Mouse (Mus musculus) hindbrain, embryonic 12.5 days (tissue): ENCODE results near the gene Hand2. TPM values are rescaled to one million over a fixed set of nuclear protein-coding genes. Genes with fewer than 3 reads are reported as not detected.

Experiments
- ATAC-seq: fragments of 200-750 bp; cut with Nextera tagmentation; 2 replicates; pipeline ENCODE4 v1.8.0; 2017; ENCODE audit warnings: moderate TSS enrichment; ENCODE audit not compliant: low FRiP score
- H3K27ac ChIP-seq: fragments of 300-500 bp; sonication (generic); 2 replicates; pipeline ENCODE4 v1.5.1; 2016; ENCODE audit warnings: mild to moderate bottlenecking
- H3K27me3 ChIP-seq: fragments of 300-500 bp; sonication (generic); 2 replicates; pipeline ENCODE4 v1.6.1; 2016; ENCODE audit warnings: mild to moderate bottlenecking
- H3K36me3 ChIP-seq: fragments of 300-500 bp; sonication (generic); 2 replicates; pipeline ENCODE4 v1.6.1; 2016; ENCODE audit warnings: mild to moderate bottlenecking
- H3K4me1 ChIP-seq: fragments of 300-500 bp; sonication (generic); 2 replicates; pipeline ENCODE4 v1.6.1; 2016
- H3K4me2 ChIP-seq: fragments of 300-500 bp; sonication (generic); replicated peaks from 2 replicates; pipeline ENCODE4 v1.6.1; 2016; ENCODE audit warnings: mild to moderate bottlenecking
- H3K4me3 ChIP-seq: fragments of 300-500 bp; sonication (generic); 2 replicates; pipeline ENCODE4 v1.5.1; 2016; ENCODE audit warnings: mild to moderate bottlenecking
- H3K9ac ChIP-seq: fragments of 300-500 bp; sonication (generic); 2 replicates; pipeline ENCODE4 v1.6.1; 2016; ENCODE audit warnings: mild to moderate bottlenecking, moderate library complexity
- H3K9me3 ChIP-seq: fragments of 300-500 bp; sonication (generic); replicated peaks from 2 replicates; pipeline ENCODE4 v1.6.1; 2016; ENCODE audit warnings: mild to moderate bottlenecking
- WGBS: fragments of 180-500 bp; shearing (Covaris S2); methylation state at CpG from one replicate; pipeline ENCODE4 v1.1.7; 2016; 5-methylcytosine and 5-hydroxymethylcytosine counted together
- polyA plus RNA-seq: library from polyadenylated mRNA; unstranded; fragments of >200 nt; fragmentation: Nextera tagmentation; extraction: Ambion mirVana; gene quantifications from 2 replicates; pipeline ENCODE4 v1.2.1, GENCODE M21; 2016

The Hand2 gene
- polyA plus RNA-seq, 1 experiment from 2014 or later: not detected

DNA sequence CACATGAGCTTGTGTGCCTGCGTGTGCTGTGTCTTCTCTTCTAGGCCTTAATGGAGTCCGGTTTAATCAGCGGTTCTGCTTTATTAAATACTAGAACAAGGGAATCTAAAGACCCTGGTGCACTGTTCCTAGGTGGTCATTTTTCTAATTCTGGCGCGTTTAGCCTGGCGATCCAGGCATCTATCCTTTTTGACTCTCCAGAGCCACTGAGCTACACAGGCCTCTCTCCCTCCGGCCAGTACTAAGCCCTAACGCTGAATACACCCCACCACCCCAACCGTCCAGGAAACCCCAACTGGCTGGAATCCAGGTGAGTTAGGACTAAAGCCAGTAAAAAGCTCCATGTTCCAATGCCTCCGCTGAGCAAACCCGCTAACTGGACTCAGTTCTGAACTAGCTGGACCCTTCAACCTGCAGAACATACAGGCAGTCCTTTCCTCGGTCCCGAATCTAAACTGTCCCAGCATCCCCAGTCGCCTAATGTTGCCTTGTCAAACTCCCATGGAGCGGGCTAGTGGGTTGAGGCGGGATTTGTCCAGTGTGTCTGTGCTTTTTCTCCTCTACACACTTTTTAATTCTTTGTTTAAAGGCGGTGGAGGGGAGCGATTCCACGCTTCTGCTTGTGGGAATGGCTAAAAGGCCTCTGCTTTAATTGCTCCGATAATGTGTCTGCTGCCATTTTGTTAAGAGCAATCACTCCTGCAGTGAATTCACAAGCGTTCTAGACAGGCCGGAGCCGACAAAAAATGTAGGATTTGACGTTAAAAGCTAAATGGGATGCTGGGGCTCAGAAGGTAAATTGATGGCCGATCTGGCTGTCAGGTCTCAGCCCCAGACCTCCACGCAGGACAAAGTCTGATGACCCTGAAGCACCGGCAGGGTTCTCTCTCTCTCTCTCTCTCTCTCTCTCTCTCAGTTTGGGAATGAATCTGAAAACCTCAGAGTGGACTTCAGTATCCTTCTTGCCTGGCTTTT is 5.6 kb downstream of the Hand2 start:
- H3K27ac ChIP-seq: no peak overlapping the region
- H3K27me3 ChIP-seq: peaks cover 95% of the 10 kb centered on the region
- H3K4me1 ChIP-seq: peaks cover 13% of the 10 kb centered on the region
- 2% methylated on average over 27 of the region's 27 CpGs for WGBS
- no peaks in the 10 kb centered on the region for H3K9me3 ChIP-seq
- no peak overlapping the region for H3K4me3 ChIP-seq
- no peaks in the 10 kb centered on the region for H3K36me3 ChIP-seq
- H3K4me2 ChIP-seq: no peak overlapping the region
- no peak for ATAC-seq
- no peak overlapping the region for H3K9ac ChIP-seq

GRCm38 (mm10) chr8:57327281-57328160 is 6.7 kb downstream of the Hand2 start:
- no peak overlapping the region for H3K4me2 ChIP-seq
- no peak for ATAC-seq
- 1% methylated on average over 29 of the region's 29 CpGs for WGBS
- H3K4me3 ChIP-seq: no peak overlapping the region
- H3K27me3 ChIP-seq: peaks cover 95% of the 10 kb centered on the region
- peaks cover 5% of the 10 kb centered on the region; the same call in 1 of the 2 replicates for H3K4me1 ChIP-seq
- no peaks in the 10 kb centered on the region for H3K36me3 ChIP-seq
- H3K9me3 ChIP-seq: no peaks in the 10 kb centered on the region
- no peak overlapping the region for H3K27ac ChIP-seq
- H3K9ac ChIP-seq: no peak overlapping the region

GRCm38 (mm10) chr8:57328161-57328920 is 7.6 kb downstream of the Hand2 start:
- Histone ChIP-seq H3K4me1 (peaks cover 5% of the 10 kb centered on the region; the same call in 1 of the 2 replicates), H3K4me2 (peak overlapping the region; percentile 11), H3K9me3 (no peaks in the 10 kb centered on the region), H3K9ac (no peak overlapping the region), H3K27ac (no peak overlapping the region), H3K27me3 (peaks cover 95% of the 10 kb centered on the region), H3K4me3 (peak overlapping the region; percentile 16), H3K36me3 (no peaks in the 10 kb centered on the region)
- ATAC-seq: peak; percentile 83
- WGBS: under 1% methylated on average over 42 of the region's 42 CpGs

DNA sequence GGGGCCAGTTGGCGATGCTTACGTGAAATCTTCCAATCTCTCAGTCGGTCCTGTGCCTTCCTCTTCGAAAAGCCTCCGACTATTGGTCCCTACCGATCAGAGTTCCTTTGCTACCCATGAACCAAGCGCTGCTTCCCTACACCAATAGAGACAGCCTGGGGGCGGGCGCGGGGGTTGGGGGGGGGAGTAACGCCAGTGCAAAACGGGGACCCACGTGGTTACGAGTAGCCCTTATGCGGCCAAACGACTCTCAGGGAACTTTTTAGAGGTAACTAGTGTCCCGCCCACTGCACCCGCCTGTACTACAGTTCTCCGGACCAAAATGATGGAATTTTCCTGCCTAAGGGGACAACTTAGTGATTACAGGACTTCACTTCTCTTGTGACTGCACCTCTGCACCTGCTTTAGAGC is 8.2 kb downstream of the Hand2 start:
- Histone ChIP-seq H3K4me3 (peak overlapping the region; percentile 16), H3K4me2 (peak overlapping the region; percentile 11), H3K9ac (no peak overlapping the region), H3K27me3 (peaks cover 95% of the 10 kb centered on the region), H3K36me3 (no peaks in the 10 kb centered on the region), H3K4me1 (peaks cover 5% of the 10 kb centered on the region; the same call in 1 of the 2 replicates), H3K27ac (no peak overlapping the region), H3K9me3 (no peaks in the 10 kb centered on the region)
- no peak for ATAC-seq
- WGBS: under 1% methylated on average over 19 of the region's 19 CpGs

DNA sequence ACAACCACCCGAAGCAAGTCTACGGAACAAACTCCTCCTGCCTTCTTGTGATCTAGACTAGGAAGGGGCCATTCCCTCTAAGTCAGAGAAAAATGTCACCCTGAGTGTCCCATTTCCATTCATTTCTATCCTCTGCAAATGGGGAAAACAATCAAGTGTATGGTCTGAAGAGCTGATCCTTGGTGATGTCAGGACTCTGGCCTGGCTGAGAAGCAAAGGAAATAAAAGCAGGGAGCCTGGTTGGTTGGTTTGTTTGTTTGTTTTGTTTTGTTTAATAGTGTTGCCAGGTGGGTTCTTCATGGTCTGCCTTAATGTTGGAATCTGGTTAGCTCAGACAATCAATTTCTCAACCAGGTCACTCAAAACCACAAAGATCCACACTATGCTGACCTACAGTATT is 9.3 kb downstream of the Hand2 start:
- Histone ChIP-seq H3K4me1 (peaks cover 5% of the 10 kb centered on the region; the same call in 1 of the 2 replicates), H3K9me3 (no peaks in the 10 kb centered on the region), H3K27ac (no peak overlapping the region), H3K4me2 (no peak overlapping the region), H3K36me3 (no peaks in the 10 kb centered on the region), H3K27me3 (peaks cover 99% of the 10 kb centered on the region), H3K9ac (no peak overlapping the region), H3K4me3 (no peak overlapping the region)
- WGBS: 9% methylated on average over 2 of the region's 2 CpGs
- ATAC-seq: no peak

GRCm38 (mm10) chr8:57331727-57332630 is 11.2 kb downstream of the Hand2 start:
- Histone ChIP-seq H3K36me3 (no peaks in the 10 kb centered on the region), H3K4me3 (no peak overlapping the region), H3K27me3 (peaks cover 99% of the 10 kb centered on the region), H3K9ac (no peak overlapping the region), H3K4me2 (no peak overlapping the region), H3K9me3 (no peaks in the 10 kb centered on the region), H3K4me1 (peaks cover 5% of the 10 kb centered on the region; the same call in 1 of the 2 replicates), H3K27ac (no peak overlapping the region)
- ATAC-seq: no peak
- under 1% methylated on average over 29 of the region's 29 CpGs for WGBS

DNA sequence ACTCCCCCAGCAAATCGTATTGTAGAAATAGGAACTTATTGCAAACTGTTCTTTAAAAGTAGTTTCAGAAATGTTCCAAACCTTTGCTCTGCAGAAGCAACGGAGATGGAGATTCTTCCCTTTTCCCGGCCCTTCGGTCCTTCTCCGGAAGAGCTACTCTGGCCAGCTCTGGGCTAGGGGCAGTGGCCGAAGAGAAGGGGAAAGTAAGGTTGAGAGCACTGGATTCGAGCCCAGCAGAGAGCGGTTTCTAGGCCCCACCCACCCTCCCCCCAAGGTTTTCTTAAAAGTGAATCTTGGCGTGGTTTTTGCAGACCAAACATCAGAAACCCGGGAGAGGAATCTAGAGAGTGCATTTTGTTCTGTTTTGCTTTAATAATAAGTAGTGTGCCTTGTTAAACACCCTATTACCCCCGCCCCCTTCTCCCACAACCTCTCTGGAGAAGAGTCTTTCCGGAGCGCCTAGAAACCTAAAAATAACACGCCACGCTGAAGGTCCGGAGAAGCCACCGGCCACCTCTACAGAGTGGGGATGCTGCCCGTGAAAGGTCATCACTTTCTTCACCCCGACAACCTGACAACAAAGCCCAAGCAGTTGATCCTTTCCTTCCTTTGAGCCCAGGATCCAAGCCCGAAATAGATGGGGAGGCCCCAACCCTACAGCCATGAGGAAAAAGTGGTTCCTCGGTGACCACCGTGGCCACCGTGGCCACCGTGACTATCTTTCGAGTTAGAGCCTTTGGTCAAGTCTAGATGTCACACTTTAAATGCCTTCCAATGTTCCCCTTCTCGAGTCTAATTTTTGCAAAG is 12.1 kb downstream of the Hand2 start:
- no peak overlapping the region for H3K4me3 ChIP-seq
- H3K9ac ChIP-seq: no peak overlapping the region
- H3K27me3 ChIP-seq: peaks cover 99% of the 10 kb centered on the region
- H3K36me3 ChIP-seq: no peaks in the 10 kb centered on the region
- no peak overlapping the region for H3K4me2 ChIP-seq
- H3K27ac ChIP-seq: no peak overlapping the region
- H3K9me3 ChIP-seq: no peaks in the 10 kb centered on the region
- peaks cover 5% of the 10 kb centered on the region; the same call in 1 of the 2 replicates for H3K4me1 ChIP-seq
- WGBS: under 1% methylated on average over 26 of the region's 26 CpGs
- no peak for ATAC-seq

DNA sequence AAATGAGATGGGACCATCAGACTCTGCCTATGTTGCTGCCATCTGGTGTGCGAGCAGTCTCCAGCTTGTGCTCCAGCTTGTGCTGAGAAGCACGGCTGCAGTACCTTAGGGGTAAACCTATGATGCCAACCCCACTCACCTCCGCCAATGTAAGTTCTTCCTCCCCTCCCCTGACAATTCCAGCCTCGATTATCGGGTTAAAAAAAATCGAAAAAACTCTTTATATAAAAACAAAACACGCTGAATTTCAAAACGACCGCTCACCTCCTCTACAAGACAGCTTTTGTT is 12.6 kb downstream of the Hand2 start:
- Histone ChIP-seq H3K27me3 (peaks cover 99% of the 10 kb centered on the region), H3K9ac (no peak overlapping the region), H3K9me3 (no peaks in the 10 kb centered on the region), H3K4me1 (peaks cover 3% of the 10 kb centered on the region; the same call in 1 of the 2 replicates), H3K4me2 (no peak overlapping the region), H3K4me3 (no peak overlapping the region), H3K27ac (no peak overlapping the region), H3K36me3 (no peaks in the 10 kb centered on the region)
- WGBS: 1% methylated on average over 9 of the region's 9 CpGs
- ATAC-seq: no peak

DNA sequence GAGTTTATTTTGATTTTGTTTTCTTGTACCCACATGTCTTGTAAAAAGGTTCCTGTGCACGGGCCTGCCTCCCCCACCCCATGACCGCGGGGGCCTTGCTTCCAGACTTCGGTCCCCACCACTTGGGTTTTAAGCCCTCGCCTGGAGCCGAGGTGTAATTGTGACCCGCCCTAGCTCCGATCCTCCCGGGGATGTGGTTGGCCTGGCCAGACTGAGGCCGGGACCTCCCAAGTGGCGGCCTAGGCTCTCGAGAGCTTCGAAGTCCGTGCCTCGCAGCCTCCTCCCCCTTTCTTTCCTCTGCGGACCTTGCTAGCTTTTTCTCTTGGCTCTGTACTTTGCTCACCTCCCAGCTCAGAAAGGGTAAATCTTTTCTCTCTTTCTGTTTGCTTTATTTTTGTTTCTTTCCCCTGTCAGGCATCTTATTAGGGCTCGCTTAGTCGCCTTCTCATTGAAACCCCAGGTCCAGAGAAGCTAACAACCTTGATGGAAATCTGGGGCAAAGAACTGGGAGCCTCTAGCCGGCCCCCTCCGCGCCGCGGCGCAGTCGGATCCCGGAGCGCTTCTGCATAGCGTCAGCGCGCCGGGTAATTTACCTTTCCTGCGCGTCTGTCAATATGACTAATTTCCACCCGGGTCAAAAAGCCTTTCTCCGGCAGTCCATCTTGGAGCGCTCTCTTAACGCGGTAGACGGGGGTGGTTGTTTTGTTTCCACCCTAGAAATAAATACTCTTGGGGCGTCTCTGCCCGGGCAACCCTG is 13.2 kb downstream of the Hand2 start:
- H3K4me3 ChIP-seq: no peak overlapping the region
- under 1% methylated on average over 41 of the region's 41 CpGs for WGBS
- H3K36me3 ChIP-seq: no peaks in the 10 kb centered on the region
- H3K4me2 ChIP-seq: no peak overlapping the region
- ATAC-seq: peak; percentile 36; the same call in 1 of the 2 replicates
- H3K4me1 ChIP-seq: no peaks in the 10 kb centered on the region
- H3K9me3 ChIP-seq: no peaks in the 10 kb centered on the region
- H3K9ac ChIP-seq: no peak overlapping the region
- no peak overlapping the region for H3K27ac ChIP-seq
- peaks cover 99% of the 10 kb centered on the region for H3K27me3 ChIP-seq

GRCm38 (mm10) chr8:57334714-57335113 is 13.9 kb downstream of the Hand2 start:
- H3K27me3 ChIP-seq: peaks cover 99% of the 10 kb centered on the region
- H3K4me1 ChIP-seq: no peaks in the 10 kb centered on the region
- H3K9me3 ChIP-seq: no peaks in the 10 kb centered on the region
- H3K4me3 ChIP-seq: no peak overlapping the region
- H3K9ac ChIP-seq: no peak overlapping the region
- 2% methylated on average over 5 of the region's 5 CpGs for WGBS
- H3K27ac ChIP-seq: no peak overlapping the region
- no peak for ATAC-seq
- H3K4me2 ChIP-seq: no peak overlapping the region
- no peaks in the 10 kb centered on the region for H3K36me3 ChIP-seq
